Mouse (Mus musculus) skeletal muscle tissue, adult 2 months (tissue): Measurements from ENCODE around the gene Mmp25.
"Not testable (repeated sequence)": the region's sequence is repeated elsewhere in the genome, so short reads cannot be mapped to it uniquely, and the experiment has no call there.

ENCODE experiments used
- DNase-seq: peaks from one replicate; pipeline ENCODE4 v3.0.0-alpha.2; 2012; ENCODE audit warnings: low read depth, low spot score

Mmp25 gene

DNA sequence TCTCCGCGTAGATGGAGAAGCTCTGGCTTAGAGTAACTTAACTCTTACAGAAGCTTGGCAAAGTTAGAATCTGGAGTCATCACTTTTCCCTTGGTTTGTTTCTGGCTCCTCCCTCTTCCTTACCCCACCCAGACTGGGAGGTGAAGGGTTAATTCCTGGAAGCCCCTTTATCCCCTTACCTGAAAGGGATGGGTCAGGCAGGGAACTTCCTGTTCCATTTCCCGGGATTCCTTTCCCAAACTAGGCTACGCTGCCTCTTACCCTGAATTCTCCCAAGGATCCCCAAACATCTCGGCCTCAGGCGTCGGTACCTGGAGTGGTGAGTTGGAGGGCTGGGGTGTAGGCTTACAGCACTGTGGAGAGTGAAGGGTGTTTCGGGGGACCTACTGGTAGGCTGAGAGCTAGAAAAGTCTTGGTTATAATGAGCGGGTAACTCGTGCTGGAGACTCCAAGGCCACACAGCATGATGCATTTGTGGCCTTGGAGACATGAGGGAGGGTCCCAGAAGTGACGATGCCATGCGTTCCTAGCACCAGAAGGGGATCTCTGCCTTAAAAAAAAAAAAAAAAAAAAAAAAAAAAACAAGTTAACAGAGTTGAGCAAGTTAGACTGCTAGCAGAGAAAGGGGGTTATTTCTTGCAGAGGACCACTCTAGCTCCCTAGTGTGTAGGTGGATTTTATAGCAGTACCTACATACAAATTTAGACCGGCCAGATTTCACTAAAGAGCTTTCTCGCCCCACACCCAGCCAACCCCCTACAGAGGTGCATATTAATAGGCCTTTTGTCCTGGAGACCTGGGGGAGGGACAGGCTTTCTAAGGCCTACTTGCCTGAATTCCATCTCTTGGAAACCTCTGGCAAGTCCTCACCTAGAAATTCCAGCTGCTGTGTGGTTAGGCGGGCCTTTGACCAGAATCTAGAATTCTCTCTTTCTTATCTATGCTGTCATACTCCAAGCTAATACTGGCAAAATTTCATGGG lies 44.1 kb downstream of the Mmp25 start, which contains the start of gene Zscan10:
Gene Zscan10, plus strand, starts transcription at position 216 of the 982 bp plus-strand sequence.
- no peak for DNase-seq

DNA sequence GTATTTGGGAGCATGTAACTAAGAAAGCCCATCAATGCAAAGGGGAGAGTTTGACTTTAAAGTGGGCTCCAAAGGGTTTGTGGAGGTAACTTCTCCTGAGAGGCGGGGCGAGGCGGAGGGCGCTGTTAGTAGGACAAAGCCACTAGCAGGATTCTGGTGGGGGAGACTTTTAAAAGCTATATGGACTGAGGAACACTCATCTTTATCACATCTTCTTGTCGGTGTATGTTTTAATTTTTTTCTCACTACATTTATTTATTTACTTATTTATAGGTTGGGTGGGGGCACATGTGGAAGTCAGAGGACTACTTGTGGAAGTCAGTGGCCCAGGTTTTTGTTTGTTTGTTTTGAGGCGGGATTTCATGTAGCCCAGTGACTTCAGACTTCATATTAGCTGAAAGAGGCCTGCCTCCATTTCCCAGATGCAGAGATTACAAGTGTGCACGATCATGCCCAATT lies 45.4 kb downstream of the Mmp25 start:
- no peak for DNase-seq

DNA sequence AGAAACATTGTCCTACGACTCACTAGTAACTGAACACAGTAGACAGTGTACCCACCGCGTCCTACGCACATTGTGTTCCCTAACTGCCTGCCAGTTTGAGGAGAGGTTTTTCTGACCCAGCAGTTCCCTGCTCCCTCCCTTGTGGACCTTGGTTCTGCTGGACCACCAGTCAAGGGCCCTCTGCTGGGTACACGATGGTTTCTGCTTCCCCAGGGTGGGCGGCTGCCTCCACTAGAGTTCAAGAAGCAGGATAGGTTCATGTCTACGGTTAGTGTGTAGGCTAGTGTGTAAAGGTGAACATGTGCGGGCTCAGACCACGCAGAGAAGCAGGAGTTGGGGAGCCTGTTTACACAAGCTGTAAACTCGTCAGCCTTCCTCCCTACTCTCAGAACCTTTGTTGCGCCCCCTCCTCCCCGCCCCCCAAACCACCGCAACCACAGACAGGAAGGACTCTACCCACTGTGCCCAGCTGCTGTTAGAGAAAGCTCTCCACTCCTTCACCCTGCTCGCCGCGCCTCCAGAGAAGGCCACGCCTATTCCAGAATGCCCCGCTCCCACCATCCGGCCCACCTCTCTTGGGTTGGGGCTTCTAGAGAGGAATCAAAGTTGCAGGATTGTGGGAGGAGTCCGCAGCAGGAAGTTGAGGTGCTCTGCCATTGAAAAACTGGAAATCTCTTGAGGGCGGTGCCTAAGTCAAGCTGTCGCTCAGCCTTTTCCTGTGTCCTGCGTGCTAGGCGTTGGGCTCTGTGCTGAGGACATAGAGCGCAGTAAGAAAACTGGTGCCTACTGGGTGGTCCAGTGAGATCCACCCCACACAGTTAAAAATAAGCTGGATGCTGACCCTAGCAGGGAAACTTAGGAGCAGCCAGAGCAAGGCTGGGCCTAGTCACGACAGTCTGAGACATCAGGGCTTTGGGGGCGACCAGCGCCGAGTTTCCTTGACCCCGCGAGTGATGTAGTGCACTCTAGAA lies 46.2 kb downstream of the Mmp25 start, which contains the start of gene Zfp13:
Gene Zfp13, minus strand, starts transcription at position 906 of the 971 bp plus-strand sequence.
- peak; percentile 88 for DNase-seq

DNA sequence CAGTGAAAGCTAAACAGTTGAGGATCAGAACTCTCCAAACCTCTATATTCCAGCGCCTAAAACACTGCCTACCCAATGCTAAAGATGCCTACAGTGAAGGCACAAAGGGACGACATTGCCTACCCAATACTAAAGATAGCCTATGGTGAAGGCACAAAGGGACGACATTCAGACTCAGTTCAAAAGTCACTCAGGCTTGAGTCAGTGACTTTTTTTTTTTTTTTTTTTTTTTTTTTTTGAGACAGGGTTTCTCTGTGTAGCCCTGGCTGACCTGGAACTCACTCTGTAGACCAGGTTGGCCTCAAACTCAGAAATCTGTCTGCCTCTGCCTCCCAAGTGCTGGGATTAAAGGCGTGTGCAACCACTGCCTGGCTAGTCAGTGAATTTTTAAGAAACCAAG lies 49.9 kb downstream of the Mmp25 start:
- DNase-seq: not testable (repeated sequence)

DNA sequence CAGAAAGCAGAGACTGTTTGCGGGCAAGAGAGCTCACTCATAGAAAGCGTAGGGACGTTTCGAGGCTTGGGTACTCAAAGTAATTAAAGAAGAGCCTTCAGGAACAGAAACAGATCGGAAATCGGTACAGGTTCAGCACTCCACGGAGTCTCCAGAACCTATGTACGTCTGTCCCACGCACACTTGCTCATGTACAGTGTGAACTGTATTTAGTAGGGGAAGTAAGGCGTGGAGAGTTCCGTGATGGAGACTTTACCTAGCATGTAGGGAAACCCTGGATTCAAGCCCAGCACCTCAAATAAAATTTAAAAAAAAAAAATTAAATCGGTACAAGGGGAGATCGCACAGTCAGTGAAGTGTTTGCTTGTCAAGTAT lies 52.2 kb downstream of the Mmp25 start:
- no peak for DNase-seq

DNA sequence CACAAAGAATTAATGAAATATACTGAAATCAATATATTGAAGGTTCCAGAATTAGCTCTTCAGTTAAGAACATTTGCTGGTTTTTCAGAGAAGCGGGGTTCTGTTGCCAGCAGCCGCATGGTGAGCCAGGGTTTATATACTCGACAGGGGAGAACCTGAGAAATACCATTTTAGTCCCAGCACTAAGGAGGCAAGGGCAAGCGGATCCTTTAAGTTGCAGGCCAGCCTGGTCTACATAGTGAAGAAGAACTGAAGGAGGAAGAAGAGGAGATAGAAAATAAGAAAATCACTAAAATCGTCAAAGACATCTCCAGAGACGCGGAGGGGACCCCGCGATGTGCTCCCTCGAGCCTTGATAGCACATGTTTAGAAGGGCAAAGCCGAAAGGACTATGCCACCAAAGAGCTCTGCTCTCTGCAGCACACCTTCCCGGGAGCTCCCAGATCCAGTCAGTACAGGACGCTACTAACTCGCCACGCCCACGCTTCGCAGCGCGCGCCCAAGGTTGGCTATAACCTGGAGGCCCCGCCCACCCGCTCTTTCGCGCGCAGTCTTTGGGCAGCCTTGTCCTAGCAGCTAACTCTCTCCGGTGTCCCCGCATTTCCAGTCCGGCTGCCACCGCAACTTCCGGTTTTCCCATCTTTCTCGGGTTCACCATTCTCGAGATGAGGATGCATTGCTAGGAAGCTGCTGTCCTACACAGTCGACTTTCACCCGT lies 52.7 kb downstream of the Mmp25 start:
- peak; percentile 80 for DNase-seq

DNA sequence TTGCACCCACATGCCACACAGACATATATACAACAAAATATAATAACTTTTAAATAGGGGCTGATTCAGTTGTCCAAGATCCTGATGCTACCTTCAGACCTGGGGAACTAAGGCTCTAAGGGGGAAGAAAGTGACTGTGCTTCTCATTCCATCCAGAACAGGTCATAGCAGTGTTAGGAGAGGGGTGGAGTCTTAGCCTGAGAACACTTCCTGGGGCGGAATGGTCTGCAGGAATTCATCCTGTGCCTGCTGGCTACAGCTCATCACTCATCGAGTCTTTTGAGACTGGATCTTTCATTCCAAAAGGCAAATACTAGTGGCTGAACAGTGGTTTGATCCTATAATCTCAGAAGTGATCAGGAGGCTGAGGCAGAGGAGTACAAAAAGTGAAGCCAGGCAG lies 57.8 kb downstream of the Mmp25 start:
- no peak for DNase-seq

DNA sequence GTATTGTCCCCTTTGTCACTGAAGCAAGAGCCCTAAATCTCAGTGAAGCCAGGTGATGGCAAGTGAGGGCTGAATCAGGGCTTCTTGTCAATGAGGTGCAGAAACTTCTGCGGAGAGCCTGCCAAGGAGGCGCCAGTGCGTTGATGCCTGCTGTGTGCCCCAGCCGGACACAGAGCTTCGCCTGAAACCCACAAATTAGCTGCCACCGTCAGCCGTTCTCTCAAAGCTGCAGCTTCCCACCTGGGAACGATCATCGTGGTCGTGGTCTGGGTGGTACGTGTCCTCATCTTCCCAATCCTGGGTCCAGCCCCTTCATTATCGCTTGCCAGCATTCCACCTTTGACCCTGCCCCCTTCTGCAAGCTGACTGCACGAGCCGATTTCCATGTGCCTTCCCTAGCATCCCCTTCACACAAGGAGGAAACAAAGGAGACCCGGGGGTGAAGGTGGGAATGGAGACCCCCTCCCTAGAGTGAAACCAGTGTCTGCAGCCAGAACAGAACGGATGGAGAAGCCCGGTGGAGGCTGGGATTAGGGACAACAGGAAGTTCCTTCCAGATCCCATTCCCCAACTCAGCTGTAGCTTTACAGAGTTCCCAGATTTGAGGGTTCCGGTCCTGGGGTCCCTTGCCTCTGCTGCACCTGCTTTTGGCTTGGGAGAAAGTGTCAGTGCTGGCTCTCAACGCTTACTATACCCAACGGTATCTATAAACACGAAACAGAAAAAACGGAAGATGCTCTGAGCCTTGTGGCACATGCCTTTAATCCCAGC lies 59.2 kb downstream of the Mmp25 start:
- DNase-seq: no peak

DNA sequence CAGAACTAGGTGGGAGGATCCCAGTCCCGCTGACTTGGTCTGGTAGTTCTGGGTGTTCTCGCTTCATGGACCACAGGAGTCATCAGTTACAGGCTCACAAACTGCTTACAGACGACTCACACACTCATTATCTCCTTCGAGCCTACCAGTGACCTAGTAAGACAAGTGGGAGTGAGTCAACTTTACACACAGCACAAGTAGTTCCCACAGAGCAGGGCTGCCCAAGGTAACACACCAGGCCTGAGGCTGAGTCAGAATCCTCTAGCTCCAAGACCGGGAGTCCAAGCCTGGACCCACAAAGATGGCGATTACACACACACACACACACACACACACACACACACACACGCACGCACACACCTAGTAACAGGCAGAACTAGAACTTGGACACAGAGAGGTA lies 60.3 kb downstream of the Mmp25 start:
- DNase-seq: no peak
